Mouse (Mus musculus): ENCODE measurements around the gene Abcc1. TPM values are rescaled to one million over a fixed set of nuclear protein-coding genes. Genes with fewer than 3 reads are reported as not detected.

The Abcc1 gene
- polyA plus RNA-seq, 1 experiment: 16.3 TPM

DNA sequence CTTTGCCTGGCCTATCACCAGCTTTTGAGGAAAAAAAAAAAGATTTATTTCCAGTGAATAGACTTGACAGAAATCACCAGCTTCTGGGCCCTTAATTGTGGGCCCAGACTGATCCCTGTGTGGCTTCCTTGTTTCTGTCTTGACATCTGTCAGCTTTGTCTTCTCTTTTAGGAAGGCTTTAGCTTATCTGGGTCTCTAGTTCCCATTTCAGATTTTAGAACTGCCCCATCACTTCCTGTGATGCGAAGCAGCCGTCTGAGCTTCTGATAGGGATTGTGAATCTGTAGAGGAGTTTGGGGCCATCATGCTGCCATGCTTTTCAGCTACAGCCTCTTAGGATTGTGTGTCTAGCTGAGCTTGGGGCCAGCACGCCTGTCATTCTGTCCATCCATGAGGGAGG, 48.4 kb downstream of the Abcc1 start:
- WGBS: 98% methylated on average over 3 of the region's 3 CpGs
- no peak overlapping the region for H3K27ac ChIP-seq (ENCODE audit: insufficient read depth, low read length)

DNA sequence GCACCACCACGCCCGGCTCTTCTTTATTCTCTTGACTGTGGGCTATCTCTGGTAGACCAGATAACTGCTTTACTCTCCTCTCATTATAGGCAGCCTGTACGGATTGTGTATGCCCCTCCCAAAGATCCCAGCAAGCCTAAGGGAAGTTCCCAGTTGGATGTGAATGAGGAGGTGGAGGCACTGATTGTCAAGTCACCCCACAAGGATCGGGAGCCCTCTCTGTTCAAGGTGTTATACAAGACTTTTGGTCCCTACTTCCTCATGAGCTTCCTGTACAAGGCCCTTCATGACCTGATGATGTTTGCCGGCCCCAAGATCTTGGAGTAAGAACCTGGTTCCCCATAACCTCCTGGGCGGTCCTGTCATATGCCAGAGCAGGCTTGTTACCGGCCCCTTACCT, 49.3 kb downstream of the Abcc1 start:
- no peak overlapping the region for H3K27ac ChIP-seq (ENCODE audit: insufficient read depth, low read length)
- no peaks in the 10 kb centered on the region for H3K4me1 ChIP-seq (ENCODE audit: control insufficient read depth, insufficient read depth, low read length)
- no peak overlapping the region for H3K4me3 ChIP-seq (replicated peaks; ENCODE audit: insufficient read depth, low read depth, low read length)
- TF ChIP-seq CTCF (IDR thresholded peaks at IDR 0.05; ENCODE audit: borderline replicate concordance, insufficient read depth, low read depth, low read length): no peak
- 93% methylated on average over 7 of the region's 7 CpGs for WGBS
- DNase-seq: peak in 1 of 2 experiments; percentile 3
- no peaks in the 10 kb centered on the region for H3K27me3 ChIP-seq (ENCODE audit: control insufficient read depth, insufficient read depth, low read length)

More for the DNA sequence above, 48.4 kb downstream of the Abcc1 start:
- H3K4me3 ChIP-seq (replicated peaks; ENCODE audit: insufficient read depth, low read depth, low read length): no peak overlapping the region
- TF ChIP-seq POLR2A (IDR thresholded peaks at IDR 0.05; ENCODE audit: borderline replicate concordance, insufficient read depth, low read length): no peak
- H3K27me3 ChIP-seq (ENCODE audit: control insufficient read depth, insufficient read depth, low read length): no peaks in the 10 kb centered on the region
- H3K4me1 ChIP-seq (ENCODE audit: control insufficient read depth, insufficient read depth, low read length): no peaks in the 10 kb centered on the region
- DNase-seq: peak in 1 of 2 experiments; percentile 0

DNA sequence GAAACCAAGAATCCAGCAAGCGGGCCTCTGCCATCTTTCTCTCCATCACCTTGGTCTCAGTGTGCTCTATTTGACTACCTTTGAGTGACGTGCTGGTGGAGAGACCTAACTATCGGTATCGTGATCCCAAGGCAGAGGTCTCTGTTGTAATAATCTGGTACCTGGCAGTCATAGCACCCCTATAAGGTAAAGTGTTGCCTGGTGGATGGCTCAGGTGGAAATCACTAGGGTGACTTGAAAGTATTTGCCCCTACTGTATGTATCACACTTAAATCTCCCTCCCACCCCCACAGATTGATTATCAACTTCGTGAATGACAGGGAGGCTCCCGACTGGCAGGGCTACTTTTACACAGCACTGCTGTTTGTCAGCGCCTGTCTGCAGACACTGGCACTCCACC, 49.8 kb downstream of the Abcc1 start:
- no peak for TF ChIP-seq CTCF (IDR thresholded peaks at IDR 0.05; ENCODE audit: borderline replicate concordance, insufficient read depth, low read depth, low read length)
- TF ChIP-seq POLR2A (IDR thresholded peaks at IDR 0.05; ENCODE audit: borderline replicate concordance, insufficient read depth, low read length): no peak
- H3K4me1 ChIP-seq (ENCODE audit: control insufficient read depth, insufficient read depth, low read length): no peaks in the 10 kb centered on the region
- no peak overlapping the region for H3K4me3 ChIP-seq (replicated peaks; ENCODE audit: insufficient read depth, low read depth, low read length)
- DNase-seq: no peak
- no peaks in the 10 kb centered on the region for H3K27me3 ChIP-seq (ENCODE audit: control insufficient read depth, insufficient read depth, low read length)
- no peak overlapping the region for H3K27ac ChIP-seq (ENCODE audit: insufficient read depth, low read length)
- WGBS: 93% methylated on average over 7 of the region's 7 CpGs

DNA sequence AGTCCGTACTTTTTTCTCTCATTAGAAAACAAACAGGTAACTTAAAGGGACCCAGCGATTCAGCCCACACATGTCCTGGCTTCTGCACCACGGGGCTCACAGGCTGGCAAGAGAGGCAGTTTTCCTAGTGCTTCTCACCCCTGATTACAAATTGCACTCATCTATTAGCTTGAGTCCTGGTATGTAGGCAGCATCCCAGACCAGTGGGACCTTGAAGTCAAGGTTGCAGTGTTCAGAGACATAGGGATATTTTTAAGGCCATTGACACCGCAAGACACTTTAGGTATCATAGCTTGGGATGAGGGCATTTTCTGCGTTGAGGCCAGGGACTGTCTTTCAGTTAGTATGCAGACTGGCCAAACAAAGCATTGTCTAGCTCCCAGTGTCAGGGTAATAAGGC, 51.2 kb downstream of the Abcc1 start:
- 91% methylated on average over 5 of the region's 5 CpGs for WGBS
- no peak for TF ChIP-seq POLR2A (IDR thresholded peaks at IDR 0.05; ENCODE audit: borderline replicate concordance, insufficient read depth, low read length)
- TF ChIP-seq CTCF (IDR thresholded peaks at IDR 0.05; ENCODE audit: borderline replicate concordance, insufficient read depth, low read depth, low read length): no peak
- no peak for DNase-seq
- no peaks in the 10 kb centered on the region for H3K27me3 ChIP-seq (ENCODE audit: control insufficient read depth, insufficient read depth, low read length)
- H3K27ac ChIP-seq (ENCODE audit: insufficient read depth, low read length): no peak overlapping the region
- H3K4me1 ChIP-seq (ENCODE audit: control insufficient read depth, insufficient read depth, low read length): no peaks in the 10 kb centered on the region
- no peak overlapping the region for H3K4me3 ChIP-seq (replicated peaks; ENCODE audit: insufficient read depth, low read depth, low read length)

DNA sequence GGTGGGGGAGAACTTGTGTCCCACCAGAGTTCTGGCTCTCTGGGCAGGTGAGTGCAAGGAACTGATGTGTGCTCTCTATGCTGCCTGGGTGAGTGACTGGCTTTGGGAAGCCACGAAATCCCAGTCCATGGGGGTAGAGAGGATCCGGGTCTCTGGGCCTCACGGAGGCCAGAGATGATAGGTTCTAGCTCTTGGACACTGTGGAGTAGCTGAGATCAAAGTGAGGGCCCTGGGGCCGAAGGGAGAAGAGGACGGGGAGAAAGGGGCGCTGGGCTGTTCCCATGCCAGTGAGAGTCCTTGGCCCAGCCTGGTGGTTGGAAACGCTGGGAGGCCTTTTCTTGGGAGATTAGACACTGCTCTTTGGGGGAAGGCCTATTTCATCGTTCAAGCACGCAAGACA, 53.8 kb downstream of the Abcc1 start:
- no peak overlapping the region for H3K27ac ChIP-seq (ENCODE audit: insufficient read depth, low read length)
- TF ChIP-seq CTCF (IDR thresholded peaks at IDR 0.05; ENCODE audit: borderline replicate concordance, insufficient read depth, low read depth, low read length) (no peak), POLR2A (IDR thresholded peaks at IDR 0.05; ENCODE audit: borderline replicate concordance, insufficient read depth, low read length) (no peak)
- peak in 1 of 2 experiments; percentile 2 for DNase-seq
- 93% methylated on average over 9 of the region's 9 CpGs for WGBS
- H3K27me3 ChIP-seq (ENCODE audit: control insufficient read depth, insufficient read depth, low read length): no peaks in the 10 kb centered on the region
- H3K4me3 ChIP-seq (replicated peaks; ENCODE audit: insufficient read depth, low read depth, low read length): no peak overlapping the region
- no peaks in the 10 kb centered on the region for H3K4me1 ChIP-seq (ENCODE audit: control insufficient read depth, insufficient read depth, low read length)

DNA sequence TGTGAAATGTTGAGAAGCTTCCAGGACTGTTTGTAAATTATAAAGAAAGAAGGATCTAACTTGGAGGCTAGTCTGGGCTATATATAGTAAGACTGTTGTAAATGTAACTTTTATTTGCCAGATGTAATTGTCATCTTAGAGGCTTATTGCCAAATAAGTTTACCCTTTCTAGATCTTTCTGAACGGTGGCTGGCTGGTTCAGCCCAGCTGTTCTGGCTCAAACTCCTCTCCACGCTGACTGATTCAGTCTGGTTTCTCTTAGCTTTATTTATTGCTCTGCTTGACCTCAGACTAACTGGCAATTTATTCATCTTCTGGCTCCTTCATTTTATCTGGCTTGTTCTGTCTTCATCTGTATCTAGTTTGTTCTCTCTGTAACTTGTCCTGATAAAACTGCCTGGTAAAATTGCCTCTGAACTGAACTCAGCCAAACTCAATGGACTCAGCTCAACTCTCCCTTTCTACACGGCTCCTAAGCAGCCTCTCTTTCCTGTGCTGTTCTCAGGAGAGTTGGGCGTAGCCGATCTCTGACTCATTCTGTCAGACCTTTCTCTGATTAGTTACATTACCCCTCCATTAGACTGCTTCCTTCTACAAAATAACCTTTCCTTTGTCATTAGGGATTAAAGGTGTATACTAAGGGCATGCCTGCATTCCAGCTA, 55.7 kb downstream of the Abcc1 start:
- Histone ChIP-seq H3K4me1 (ENCODE audit: control insufficient read depth, insufficient read depth, low read length) (no peaks in the 10 kb centered on the region), H3K27ac (ENCODE audit: insufficient read depth, low read length) (no peak overlapping the region), H3K4me3 (replicated peaks; ENCODE audit: insufficient read depth, low read depth, low read length) (no peak overlapping the region), H3K27me3 (ENCODE audit: control insufficient read depth, insufficient read depth, low read length) (no peaks in the 10 kb centered on the region)
- no peak for TF ChIP-seq POLR2A (IDR thresholded peaks at IDR 0.05; ENCODE audit: borderline replicate concordance, insufficient read depth, low read length)
- TF ChIP-seq CTCF (IDR thresholded peaks at IDR 0.05; ENCODE audit: borderline replicate concordance, insufficient read depth, low read depth, low read length): no peak
- 88% methylated on average over 5 of the region's 5 CpGs for WGBS
- no peak for DNase-seq

DNA sequence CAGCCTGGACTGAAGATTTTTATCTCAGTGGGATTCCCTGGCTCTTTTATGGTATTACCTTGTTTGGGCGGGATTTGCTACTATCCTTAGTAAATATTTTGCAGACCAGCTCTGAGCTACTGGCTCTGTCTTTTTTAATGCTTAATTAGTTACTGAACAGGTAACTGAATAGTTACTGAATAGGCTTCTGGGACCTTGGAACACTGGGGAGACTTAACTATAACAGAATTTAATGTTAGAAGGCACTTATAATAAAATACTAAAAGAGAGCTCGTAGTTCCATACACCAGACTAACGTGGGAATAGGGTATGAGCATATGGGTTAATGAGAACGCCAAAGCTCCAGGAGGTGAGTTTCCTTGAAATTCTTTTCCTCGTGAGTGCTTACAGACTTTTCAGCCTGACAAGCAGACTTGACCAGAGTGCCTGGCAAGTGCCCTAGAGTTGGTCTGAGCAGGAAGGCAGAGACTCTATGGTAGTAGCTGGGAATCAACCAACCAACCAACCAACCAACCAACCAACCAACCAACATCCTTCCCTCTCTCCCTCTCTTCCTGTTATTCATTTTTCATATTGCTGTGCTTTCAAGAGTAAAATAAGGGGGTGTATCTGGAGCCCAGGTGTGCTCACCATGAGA, 59.3 kb downstream of the Abcc1 start:
- Histone ChIP-seq H3K27me3 (ENCODE audit: control insufficient read depth, insufficient read depth, low read length) (no peaks in the 10 kb centered on the region), H3K27ac (ENCODE audit: insufficient read depth, low read length) (no peak overlapping the region), H3K4me3 (replicated peaks; ENCODE audit: insufficient read depth, low read depth, low read length) (no peak overlapping the region), H3K4me1 (ENCODE audit: control insufficient read depth, insufficient read depth, low read length) (no peaks in the 10 kb centered on the region)
- WGBS: 80% methylated on average over 5 of the region's 5 CpGs
- TF ChIP-seq CTCF (IDR thresholded peaks at IDR 0.05; ENCODE audit: borderline replicate concordance, insufficient read depth, low read depth, low read length): no peak
- no peak for TF ChIP-seq POLR2A (IDR thresholded peaks at IDR 0.05; ENCODE audit: borderline replicate concordance, insufficient read depth, low read length)
- DNase-seq: peak in 1 of 2 experiments; percentile 2

DNA sequence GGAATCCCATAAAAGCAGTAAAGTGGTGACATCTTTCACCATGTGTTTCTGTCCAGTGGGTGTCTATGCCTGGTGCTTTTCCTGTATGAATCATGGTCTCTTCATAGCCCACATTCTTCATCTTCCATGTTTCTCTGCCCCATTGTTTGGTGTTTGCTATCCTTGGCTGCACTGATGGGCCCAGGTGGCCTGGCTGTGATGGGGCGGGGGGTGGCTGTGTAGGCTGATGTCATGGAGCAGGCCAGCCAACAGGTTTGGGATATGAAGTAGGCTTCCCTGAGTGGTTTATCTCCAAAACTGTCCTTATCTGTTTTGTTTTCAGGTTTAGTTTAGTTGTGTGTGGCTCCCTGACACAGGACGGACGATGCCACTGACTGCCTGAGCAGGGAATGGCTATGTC, 60.7 kb downstream of the Abcc1 start:
- Histone ChIP-seq H3K27me3 (ENCODE audit: control insufficient read depth, insufficient read depth, low read length) (no peaks in the 10 kb centered on the region), H3K4me1 (ENCODE audit: control insufficient read depth, insufficient read depth, low read length) (no peaks in the 10 kb centered on the region), H3K4me3 (replicated peaks; ENCODE audit: insufficient read depth, low read depth, low read length) (no peak overlapping the region), H3K27ac (ENCODE audit: insufficient read depth, low read length) (no peak overlapping the region)
- TF ChIP-seq POLR2A (IDR thresholded peaks at IDR 0.05; ENCODE audit: borderline replicate concordance, insufficient read depth, low read length) (no peak), CTCF (IDR thresholded peaks at IDR 0.05; ENCODE audit: borderline replicate concordance, insufficient read depth, low read depth, low read length) (no peak)
- 96% methylated on average over 3 of the region's 3 CpGs for WGBS
- peak in 1 of 2 experiments; percentile 2 for DNase-seq

Measured in cerebellum, adult 2 months (tissue).